11 mouse cellular contexts compared by ENCODE assay signal in genomic region chr15:10623571-10624227, GRCm38 (mm10).
DNase-seq lines count a peak whose midpoint lies in the region; ATAC-seq and TF ChIP-seq lines count a peak whose summit lies in the region.
"Had no signal": no experiment of that assay in that cellular context is flagged by ENCODE, and none has a peak within 500 bp of the region (broad histone marks: within the 10 kb centered on the region; RNA-seq: fewer than 3 reads in every experiment).

No protein-coding gene starts in this region.

- no peak overlapping the region for H3K9ac ChIP-seq in intestine, embryonic 15.5 days
- H3K9ac ChIP-seq in intestine, postnatal 0 days (ENCODE audit: low read depth, low read length), result no peak overlapping the region
- H3K9ac ChIP-seq in hindbrain, embryonic 16.5 days (ENCODE audit: low read depth, low read length), result no peak overlapping the region
- no peak overlapping the region for H3K9ac ChIP-seq in liver, embryonic 15.5 days

- H3K9me3 ChIP-seq in intestine, embryonic 15.5 days, result no peaks in the 10 kb centered on the region
- H3K9me3 ChIP-seq in intestine, postnatal 0 days (ENCODE audit: control insufficient read depth), result no peaks in the 10 kb centered on the region
- 0 out of 2 replicates have a peak, but pooled peaks cover under 1% of the 10 kb centered on the region for H3K9me3 ChIP-seq in hindbrain, embryonic 16.5 days (ENCODE audit: control insufficient read depth, low read length)
- no peaks in the 10 kb centered on the region for H3K9me3 ChIP-seq in liver, embryonic 15.5 days (replicated peaks)

- no peak overlapping the region for H3K4me3 ChIP-seq in intestine, embryonic 15.5 days (replicated peaks)
- H3K4me3 ChIP-seq in intestine, postnatal 0 days (ENCODE audit: low read depth, low read length), result no peak overlapping the region
- no peak overlapping the region for H3K4me3 ChIP-seq in hindbrain, embryonic 16.5 days (ENCODE audit: low read length)
- no peak overlapping the region for H3K4me3 ChIP-seq in liver, embryonic 15.5 days (replicated peaks)
- no peak overlapping the region for H3K4me3 ChIP-seq in left cerebral cortex, adult 2 months
- no peak overlapping the region for H3K4me3 ChIP-seq in thymus, adult 2 months (ENCODE audit: control insufficient read depth, insufficient read depth, low read length)
- H3K4me3 ChIP-seq: megakaryocyte, embryonic 14.5 days had no signal

- TF ChIP-seq POLR2A in thymus, adult 2 months (IDR thresholded peaks at IDR 0.05; ENCODE audit: control insufficient read depth, extremely low read depth, insufficient read depth, low read length, poor library complexity), result no peak

- no peak overlapping the region for H3K27ac ChIP-seq in intestine, embryonic 15.5 days
- no peak overlapping the region for H3K27ac ChIP-seq in intestine, postnatal 0 days (ENCODE audit: low read depth, low read length)
- no peak overlapping the region for H3K27ac ChIP-seq in hindbrain, embryonic 16.5 days (ENCODE audit: low read depth, low read length)
- peak overlapping the region; percentile 24; the same call in 1 of the 2 replicates for H3K27ac ChIP-seq in liver, embryonic 15.5 days (replicated peaks)
- no peak overlapping the region for H3K27ac ChIP-seq in left cerebral cortex, adult 2 months
- no peak overlapping the region for H3K27ac ChIP-seq in thymus, adult 2 months (ENCODE audit: control insufficient read depth, insufficient read depth, low read length)

- intact Hi-C loops in left cerebral cortex, adult 2 months (cut with DNase I), result no loop called here

- DNase-seq in adrenal gland, postnatal 10 days, result peak; percentile 28
- no peak for DNase-seq in left cerebral cortex, adult 2 months (ENCODE audit: extremely low spot score in 1 of 2, low spot score in 2 of 2)
- DNase-seq in thymus, adult 2 months, result no peak
- DNase-seq in right cerebral cortex, postnatal 10 days (ENCODE audit: low spot score in 2 of 2), result no peak
- DNase-seq: cerebellum, adult 2 months had no signal

- peak; percentile 70 for ATAC-seq in intestine, embryonic 15.5 days
- no peak for ATAC-seq in intestine, postnatal 0 days
- 0 out of 2 replicates have a peak, but pooled peaks have one; percentile 50 for ATAC-seq in hindbrain, embryonic 16.5 days
- ATAC-seq in liver, embryonic 15.5 days (ENCODE audit: insufficient read depth), result peak; percentile 82
- ATAC-seq: CD4-positive, CD25-positive, alpha-beta regulatory T cell, adult 4 months had no signal

- no peak overlapping the region for H3K4me2 ChIP-seq in intestine, embryonic 15.5 days (replicated peaks)
- no peak overlapping the region for H3K4me2 ChIP-seq in intestine, postnatal 0 days (replicated peaks; ENCODE audit: low read depth)
- H3K4me2 ChIP-seq in hindbrain, embryonic 16.5 days (ENCODE audit: low read length), result no peak overlapping the region
- no peak overlapping the region for H3K4me2 ChIP-seq in liver, embryonic 15.5 days

- 39% methylated on average over 10 of the region's 10 CpGs for WGBS in intestine, embryonic 15.5 days
- 34% methylated on average over 10 of the region's 10 CpGs for WGBS in intestine, postnatal 0 days
- WGBS in hindbrain, embryonic 16.5 days, result 28% methylated on average over 10 of the region's 10 CpGs
- 52% methylated on average over 10 of the region's 10 CpGs for WGBS in liver, embryonic 15.5 days (ENCODE audit: insufficient replicate concordance)
- WGBS in thymus, adult 2 months, result 92% methylated on average over 10 of the region's 10 CpGs

- H3K4me1 ChIP-seq in intestine, embryonic 15.5 days (replicated peaks), result no peaks in the 10 kb centered on the region
- H3K4me1 ChIP-seq in intestine, postnatal 0 days (replicated peaks; ENCODE audit: control insufficient read depth, insufficient read depth, low read length), result 0 out of 2 replicates have a peak, but pooled peaks cover 7% of the 10 kb centered on the region
- H3K4me1 ChIP-seq in hindbrain, embryonic 16.5 days (ENCODE audit: control insufficient read depth, insufficient read depth, low read depth, low read length), result no peaks in the 10 kb centered on the region
- peaks cover 10% of the 10 kb centered on the region for H3K4me1 ChIP-seq in liver, embryonic 15.5 days (replicated peaks)
- no peaks in the 10 kb centered on the region for H3K4me1 ChIP-seq in thymus, adult 2 months (replicated peaks; ENCODE audit: control insufficient read depth, insufficient read depth, low read length)

- TF ChIP-seq CTCF in intestine, postnatal 0 days (IDR thresholded peaks at IDR 0.05; ENCODE audit: low read depth), result no peak
- no peak for TF ChIP-seq CTCF in left cerebral cortex, adult 2 months (IDR thresholded peaks at IDR 0.05)
- TF ChIP-seq CTCF in thymus, adult 2 months (IDR thresholded peaks at IDR 0.05; ENCODE audit: borderline replicate concordance, control insufficient read depth, extremely low read depth, insufficient read depth, low read length, poor library complexity), result no peak

- H3K36me3 ChIP-seq in intestine, embryonic 15.5 days, result no peaks in the 10 kb centered on the region
- H3K36me3 ChIP-seq in intestine, postnatal 0 days (ENCODE audit: control insufficient read depth, insufficient read depth), result no peaks in the 10 kb centered on the region
- H3K36me3 ChIP-seq in hindbrain, embryonic 16.5 days (ENCODE audit: control insufficient read depth, insufficient read depth, low read length), result no peaks in the 10 kb centered on the region
- H3K36me3 ChIP-seq in liver, embryonic 15.5 days (replicated peaks), result no peaks in the 10 kb centered on the region
- no peaks in the 10 kb centered on the region for H3K36me3 ChIP-seq in thymus, adult 2 months (ENCODE audit: control insufficient read depth, insufficient read depth, low read length)

- no peaks in the 10 kb centered on the region for H3K27me3 ChIP-seq in intestine, embryonic 15.5 days (replicated peaks)
- H3K27me3 ChIP-seq in intestine, postnatal 0 days (replicated peaks; ENCODE audit: control insufficient read depth, insufficient read depth, low read length), result no peaks in the 10 kb centered on the region
- H3K27me3 ChIP-seq in hindbrain, embryonic 16.5 days (replicated peaks; ENCODE audit: control insufficient read depth, insufficient read depth, low read length), result no peaks in the 10 kb centered on the region
- H3K27me3 ChIP-seq in liver, embryonic 15.5 days, result no peaks in the 10 kb centered on the region
- no peaks in the 10 kb centered on the region for H3K27me3 ChIP-seq in thymus, adult 2 months (ENCODE audit: control insufficient read depth, insufficient read depth, low read length)
- H3K27me3 ChIP-seq: megakaryocyte, embryonic 14.5 days had no signal
